Mouse (Mus musculus) lung, postnatal 10 days (tissue): ENCODE results near the gene Guca2a.
A peak's percentile ranks its signal among the peaks of the same experiment; 100 is the strongest.

Source experiments
- DNase-seq: peaks from one replicate; pipeline ENCODE4 v3.0.0; 2021

Gene Guca2a

DNA sequence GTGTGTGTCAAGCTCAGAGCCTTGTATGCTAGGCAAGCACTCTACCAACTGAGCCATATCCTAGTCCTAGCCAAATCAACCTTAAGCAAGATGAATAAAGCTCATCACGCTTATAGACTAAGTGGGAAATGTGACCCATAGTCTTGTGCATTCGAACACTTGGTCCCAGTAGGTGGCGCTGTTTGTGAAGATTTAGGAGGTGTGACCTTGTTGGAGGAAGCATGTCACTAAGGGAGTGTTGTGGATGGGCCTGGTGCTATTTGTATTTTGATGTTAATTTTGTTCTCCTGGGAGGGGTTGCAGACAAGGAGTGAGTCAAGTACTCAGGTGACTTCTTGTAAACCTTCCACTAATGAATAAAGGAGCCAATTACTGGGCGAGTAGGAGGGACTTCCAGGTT, 5.2 kb downstream of the Guca2a start:
- no peak for DNase-seq

GRCm38 (mm10) chr4:119657011-119657410, 19.5 kb downstream of the Guca2a start:
- DNase-seq = no peak

DNA sequence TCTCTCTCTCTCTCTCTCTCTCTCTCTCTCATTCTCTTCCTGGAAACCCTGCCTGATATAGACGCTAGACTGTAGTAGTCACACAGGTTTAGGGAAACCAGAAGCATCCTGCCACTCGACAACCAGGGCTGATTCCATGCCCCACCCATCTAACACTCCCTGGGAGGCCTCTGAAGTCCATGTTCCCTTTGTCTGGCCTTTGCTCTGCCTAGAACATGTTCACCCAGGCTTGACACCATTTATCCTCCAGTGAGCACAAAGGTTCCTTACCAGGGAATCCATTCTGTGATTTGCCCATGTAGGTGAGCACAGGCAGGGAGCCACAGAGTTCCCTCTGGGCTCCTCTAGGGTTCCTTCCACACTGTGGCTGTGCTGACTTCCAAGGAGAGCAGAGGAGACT, 20.7 kb downstream of the Guca2a start:
- no peak for DNase-seq

- DNase-seq = no peak
These were observed 21.2 kb downstream of the Guca2a start, which contains the start of gene Guca2b for GRCm38 (mm10) chr4:119658731-119659130. TSS of gene Guca2b (minus strand) at chr4:119658954.

DNA sequence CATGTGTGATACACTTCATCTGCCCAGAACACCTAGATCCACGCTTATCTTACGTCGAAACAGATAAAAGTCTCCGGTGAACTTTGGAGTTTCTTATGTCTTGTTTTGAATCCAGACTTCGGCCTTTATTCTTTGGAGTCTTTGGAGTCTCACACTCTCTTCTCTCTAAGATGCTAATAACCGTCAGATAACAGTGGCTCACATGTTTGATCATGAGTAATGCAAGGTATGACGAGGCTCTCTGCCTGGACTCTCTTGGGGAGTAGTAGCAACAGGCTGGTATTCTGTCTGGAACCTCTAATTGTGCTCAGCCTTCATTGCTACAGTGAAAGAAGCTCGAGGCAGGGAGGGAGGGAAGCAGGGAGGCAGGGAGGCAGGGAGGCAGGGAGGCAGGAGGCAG, 22.5 kb downstream of the Guca2a start:
- DNase-seq = no peak

DNA sequence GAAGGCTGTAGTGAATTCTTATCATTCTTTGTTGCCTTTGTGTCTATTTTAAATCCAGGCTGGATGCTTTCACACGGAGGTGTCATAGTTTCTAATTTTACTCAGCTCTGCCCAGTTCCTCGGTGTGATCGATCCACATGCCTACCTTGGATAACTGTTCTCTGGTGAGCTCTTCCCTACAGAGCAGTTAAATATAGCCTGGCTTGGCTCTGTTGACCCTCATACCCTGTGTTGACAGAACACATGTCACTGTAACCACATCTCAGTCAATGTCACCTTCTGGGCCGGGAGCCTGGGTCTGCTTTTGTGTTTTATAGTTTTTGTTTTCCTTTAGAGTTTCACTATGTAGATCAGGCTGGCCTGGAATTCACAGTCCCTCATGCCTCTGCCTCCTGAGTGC, 24.6 kb downstream of the Guca2a start:
- no peak for DNase-seq

DNA sequence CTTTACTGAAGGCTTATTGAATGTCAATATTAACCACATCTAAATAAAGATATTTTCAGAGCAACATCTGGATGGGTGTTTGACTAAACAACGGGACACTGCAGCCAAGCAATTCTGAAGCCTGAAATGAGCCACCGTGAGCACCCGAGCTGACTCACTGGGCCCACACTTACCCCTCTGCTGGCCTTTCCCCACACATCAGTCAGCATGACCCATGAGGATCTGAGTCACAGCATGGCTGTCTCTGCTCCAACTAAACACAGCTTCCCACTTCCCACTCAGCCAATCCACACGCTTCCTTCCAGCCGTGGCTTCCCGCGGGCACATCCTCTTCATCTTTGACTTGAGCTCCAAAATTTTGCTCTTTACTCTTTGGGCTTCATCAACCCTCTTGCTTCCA, 25.5 kb downstream of the Guca2a start:
- no peak for DNase-seq

- no peak for DNase-seq
These were observed 26.0 kb downstream of the Guca2a start for GRCm38 (mm10) chr4:119663409-119664095.

- no peak for DNase-seq
These were observed 27.7 kb downstream of the Guca2a start for GRCm38 (mm10) chr4:119665166-119665565.

- DNase-seq = no peak
These were observed 28.6 kb downstream of the Guca2a start for GRCm38 (mm10) chr4:119666116-119666515.

- peak; percentile 58 for DNase-seq
These were observed 29.9 kb downstream of the Guca2a start for GRCm38 (mm10) chr4:119667454-119667853.

DNA sequence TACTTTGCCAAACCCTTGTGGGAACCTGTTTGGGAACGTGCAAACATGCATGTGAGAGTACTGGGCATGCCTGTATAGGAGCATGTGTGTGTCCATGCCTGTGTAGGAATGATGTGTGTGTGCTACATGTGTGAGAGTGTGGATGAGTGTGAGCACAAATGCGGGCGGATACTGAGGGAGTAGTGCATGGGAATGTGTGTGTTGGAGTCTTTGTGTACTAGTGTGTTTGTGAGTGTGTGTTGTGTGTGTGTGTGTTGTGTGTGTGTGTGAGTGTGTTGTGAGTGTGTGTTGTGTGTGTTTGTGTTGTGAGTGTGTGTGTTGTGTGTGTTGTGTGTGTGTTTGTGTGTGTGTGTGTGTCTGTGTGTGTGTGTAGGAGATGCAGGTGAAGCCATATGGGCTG, 30.7 kb downstream of the Guca2a start:
- DNase-seq = no peak

- no peak for DNase-seq
These were observed 31.1 kb downstream of the Guca2a start for GRCm38 (mm10) chr4:119668596-119668995.

- peak; percentile 21 for DNase-seq
These were observed 32.1 kb downstream of the Guca2a start for GRCm38 (mm10) chr4:119669356-119670209.

GRCm38 (mm10) chr4:119670210-119670555, 32.7 kb downstream of the Guca2a start:
- DNase-seq = no peak

DNA sequence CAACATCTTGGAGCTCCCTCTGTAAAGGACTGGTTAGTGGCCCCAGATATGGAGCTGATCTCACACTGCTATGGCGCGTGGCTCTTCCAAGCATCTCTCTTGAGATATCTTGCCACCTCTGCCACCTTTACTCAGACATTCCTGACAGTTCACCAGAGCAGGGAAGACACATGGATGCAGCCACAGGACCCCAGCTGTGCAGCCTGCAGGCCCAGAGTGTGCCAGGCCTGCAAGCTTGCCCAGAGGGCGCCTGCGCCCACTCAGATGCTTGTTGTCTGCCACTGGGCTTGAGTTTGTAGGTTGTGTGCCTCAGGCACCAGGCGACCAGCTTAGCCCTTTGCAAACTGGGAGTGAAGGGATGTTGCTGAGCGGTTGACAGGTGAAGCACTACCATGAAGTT, 33.2 kb downstream of the Guca2a start:
- no peak for DNase-seq

GRCm38 (mm10) chr4:119671164-119671563, 33.7 kb downstream of the Guca2a start:
- no peak for DNase-seq

DNA sequence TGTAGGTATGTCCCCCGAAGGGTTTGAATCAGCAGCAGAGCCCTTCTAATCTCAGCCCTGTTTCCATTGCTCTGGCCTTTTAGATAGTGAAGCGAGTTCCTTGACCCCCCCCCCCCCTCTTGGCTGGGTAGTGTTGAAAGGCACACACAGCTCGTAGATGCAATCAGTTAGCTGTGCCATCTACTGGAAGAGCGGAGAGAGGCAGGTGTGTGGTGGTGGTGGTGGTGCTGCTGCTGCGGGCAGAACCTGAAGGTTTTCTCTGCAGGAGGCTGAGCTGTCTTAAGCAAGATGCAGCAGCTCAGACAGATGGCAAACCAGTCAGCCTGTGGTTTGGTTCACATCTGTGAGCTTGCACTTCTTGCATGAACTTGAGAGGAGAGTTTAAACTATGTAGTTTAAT, 35.2 kb downstream of the Guca2a start:
- DNase-seq = no peak

DNA sequence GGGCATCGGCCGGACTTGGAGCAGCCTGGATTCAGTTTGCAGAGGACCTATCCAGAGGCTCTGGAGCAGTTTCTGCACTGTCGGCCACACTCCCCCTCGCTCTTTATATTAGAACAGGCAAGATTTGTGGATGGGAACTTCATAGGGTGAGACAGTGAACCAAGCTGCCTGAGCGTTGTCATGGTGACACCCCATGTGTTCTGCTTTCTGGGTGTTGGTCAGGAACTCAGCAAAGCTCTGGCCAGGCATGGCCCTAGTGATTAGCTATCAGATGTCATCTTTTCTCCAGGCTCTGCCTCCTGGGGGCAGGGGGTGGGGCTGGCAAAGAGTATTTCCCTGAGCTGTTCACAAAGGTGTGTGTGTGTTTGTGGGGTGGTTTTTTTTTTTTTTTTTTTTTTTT, 45.1 kb downstream of the Guca2a start:
- no peak for DNase-seq

DNA sequence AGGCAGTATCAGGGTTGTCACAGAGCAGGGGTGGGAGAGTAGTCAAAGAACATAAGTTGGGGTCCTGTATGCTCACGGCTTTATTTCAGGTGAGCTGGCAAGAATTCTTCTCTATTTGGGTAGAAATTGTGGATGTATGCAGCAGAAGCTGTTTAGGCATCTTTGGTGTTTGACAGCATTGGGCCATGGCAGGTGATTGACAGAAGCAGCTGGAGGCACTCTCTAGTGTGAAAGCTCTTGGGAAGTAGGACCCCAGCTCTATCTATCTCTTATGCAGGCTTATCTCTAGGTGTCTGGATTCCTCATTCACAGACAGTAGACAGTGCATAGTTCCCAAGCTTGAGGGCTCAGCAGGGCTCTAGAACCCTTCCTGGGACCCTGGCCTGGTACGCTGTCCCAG, 48.2 kb downstream of the Guca2a start:
- no peak for DNase-seq
